Mouse (Mus musculus) cerebellum, adult 2 months (tissue): Measurements from ENCODE around the gene Irf2.

ENCODE experiments used
- CTCF ChIP-seq: fragments of 200-500 bp; IDR thresholded peaks from 2 replicates; pipeline ENCODE4 v1.5.1; 2011; ENCODE audit warnings: low read depth, mild to moderate bottlenecking, control low read depth, low read length, moderate library complexity, borderline replicate concordance; ENCODE audit not compliant: insufficient read depth
- POLR2A ChIP-seq: fragments of 200-500 bp; IDR thresholded peaks from 2 replicates; pipeline ENCODE4 v1.6.1; 2011; ENCODE audit warnings: low read length, control low read depth, borderline replicate concordance; ENCODE audit not compliant: insufficient read depth

DNA sequence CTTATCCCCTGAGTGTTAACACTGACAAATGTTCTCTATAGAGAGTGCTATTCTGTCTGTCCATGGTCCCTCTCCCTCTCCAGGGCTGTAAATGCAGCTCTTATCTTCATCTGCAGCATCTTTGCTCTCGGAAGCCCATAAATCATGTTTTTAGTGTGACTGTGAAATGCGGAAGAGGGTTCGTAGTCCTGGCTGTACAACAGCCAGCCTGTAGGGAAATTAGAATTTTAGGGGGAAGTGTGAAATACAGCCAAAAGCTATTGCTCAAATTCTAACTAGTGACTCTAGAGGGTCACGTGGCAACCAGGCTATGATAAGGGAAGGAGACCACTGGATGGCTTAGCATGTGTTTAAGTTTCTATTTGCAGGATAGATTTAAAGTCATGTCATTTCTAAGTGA is 112.0 kb downstream of the Irf2 start:
- TF ChIP-seq CTCF: no peak
- no peak for TF ChIP-seq POLR2A
